Mouse (Mus musculus) olfactory bulb, adult 2 months (tissue): ENCODE results near the gene Csdc2. TPM values are rescaled to one million over a fixed set of nuclear protein-coding genes. Genes with fewer than 3 reads are reported as not detected.

Source experiments
- H3K27ac ChIP-seq: fragments of 200-500 bp; 2 replicates; pipeline ENCODE4 v1.5.1; 2012; ENCODE audit warnings: low read depth, low read length; ENCODE audit not compliant: insufficient read depth
- H3K4me1 ChIP-seq: fragments of 200-500 bp; 2 replicates; pipeline ENCODE4 v1.6.1; 2012; ENCODE audit warnings: low read length; ENCODE audit not compliant: control insufficient read depth, insufficient read depth
- H3K4me3 ChIP-seq: fragments of 200-500 bp; 2 replicates; pipeline ENCODE4 v1.5.1; 2012; ENCODE audit warnings: mild to moderate bottlenecking, low read depth, low read length, moderate library complexity; ENCODE audit not compliant: insufficient read depth
- CTCF ChIP-seq: fragments of 200-500 bp; IDR thresholded peaks from 2 replicates; pipeline ENCODE4 v1.5.1; 2012; ENCODE audit warnings: low read depth, mild to moderate bottlenecking, low read length, moderate library complexity; ENCODE audit not compliant: insufficient read depth
- POLR2A ChIP-seq: fragments of 200-500 bp; IDR thresholded peaks from 2 replicates; pipeline ENCODE4 v1.6.1; 2012; ENCODE audit warnings: mild to moderate bottlenecking, low read depth, low read length, moderate library complexity; ENCODE audit not compliant: insufficient read depth
- WGBS: fragments of 180-500 bp; shearing (Covaris S2); methylation state at CpG from one replicate; pipeline ENCODE4 v1.1.7; 2018; 5-methylcytosine and 5-hydroxymethylcytosine counted together
- polyA plus RNA-seq: library from polyadenylated mRNA; stranded (reverse); fragments of >200 nt; gene quantifications from 2 replicates; pipeline ENCODE4 v1.2.4, GENCODE M21; 2012; ENCODE audit warnings: low replicate concordance; ENCODE audit not compliant: missing spikeins, insufficient read depth, insufficient read length

The Csdc2 gene
- polyA plus RNA-seq, 1 experiment: not detected

- no peak for TF ChIP-seq CTCF
- TF ChIP-seq POLR2A: no peak
- peak overlapping the region; percentile 100 for H3K27ac ChIP-seq
- H3K4me3 ChIP-seq: peak overlapping the region; percentile 98
- 26% methylated on average over 7 of the region's 7 CpGs for WGBS
- H3K4me1 ChIP-seq: peaks cover 40% of the 10 kb centered on the region
Observed at GRCm38 (mm10) chr15:81935869-81936637, 506 bp upstream of the Csdc2 start.

GRCm38 (mm10) chr15:81937098-81937972 is 776 bp downstream of the Csdc2 start:
- 2% methylated on average over 19 of the region's 19 CpGs for WGBS
- Histone ChIP-seq H3K27ac (peak overlapping the region; percentile 100), H3K4me1 (peaks cover 47% of the 10 kb centered on the region), H3K4me3 (peak overlapping the region; percentile 98)
- TF ChIP-seq CTCF: no peak
- TF ChIP-seq POLR2A: peak; percentile 73

GRCm38 (mm10) chr15:81938246-81938645 is 1.7 kb downstream of the Csdc2 start:
- WGBS: 12% methylated on average over 2 of the region's 2 CpGs
- Histone ChIP-seq H3K27ac (peak overlapping the region; percentile 100), H3K4me3 (peak overlapping the region; percentile 98), H3K4me1 (peaks cover 43% of the 10 kb centered on the region)
- no peak for TF ChIP-seq POLR2A
- TF ChIP-seq CTCF: peak; percentile 53; the same call in 1 of the 2 replicates

GRCm38 (mm10) chr15:81939157-81939715 is 2.7 kb downstream of the Csdc2 start:
- TF ChIP-seq POLR2A (no peak), CTCF (no peak)
- Histone ChIP-seq H3K4me1 (peaks cover 44% of the 10 kb centered on the region), H3K27ac (peak overlapping the region; percentile 100), H3K4me3 (peak overlapping the region; percentile 98)
- 36% methylated on average over 10 of the region's 10 CpGs for WGBS

GRCm38 (mm10) chr15:81939774-81940173 is 3.2 kb downstream of the Csdc2 start:
- WGBS: 82% methylated on average over 4 of the region's 4 CpGs
- TF ChIP-seq CTCF: no peak
- TF ChIP-seq POLR2A: no peak
- H3K27ac ChIP-seq: peak overlapping the region; percentile 97
- H3K4me3 ChIP-seq: peak overlapping the region; percentile 46
- peaks cover 44% of the 10 kb centered on the region for H3K4me1 ChIP-seq

- 71% methylated on average over 5 of the region's 5 CpGs for WGBS
- peak overlapping the region; percentile 97; the same call in 1 of the 2 replicates for H3K27ac ChIP-seq
- H3K4me1 ChIP-seq: peaks cover 44% of the 10 kb centered on the region
- no peak overlapping the region for H3K4me3 ChIP-seq
- TF ChIP-seq CTCF (no peak), POLR2A (no peak)
Observed at GRCm38 (mm10) chr15:81940219-81940618, 3.7 kb downstream of the Csdc2 start.

- Histone ChIP-seq H3K4me1 (peaks cover 42% of the 10 kb centered on the region), H3K27ac (peak overlapping the region; percentile 30; the same call in 1 of the 2 replicates), H3K4me3 (no peak overlapping the region)
- 90% methylated on average over 2 of the region's 2 CpGs for WGBS
- TF ChIP-seq CTCF (no peak), POLR2A (no peak)
Observed at GRCm38 (mm10) chr15:81941010-81941409, 4.5 kb downstream of the Csdc2 start.

- peaks cover 43% of the 10 kb centered on the region for H3K4me1 ChIP-seq
- TF ChIP-seq POLR2A (no peak), CTCF (no peak)
- H3K4me3 ChIP-seq: no peak overlapping the region
- H3K27ac ChIP-seq: peak overlapping the region; percentile 66
- 23% methylated on average over 9 of the region's 9 CpGs for WGBS
Observed at GRCm38 (mm10) chr15:81943176-81943749, 6.7 kb downstream of the Csdc2 start.

GRCm38 (mm10) chr15:81949076-81949475 is 12.5 kb downstream of the Csdc2 start:
- Histone ChIP-seq H3K4me3 (no peak overlapping the region), H3K4me1 (peaks cover 8% of the 10 kb centered on the region), H3K27ac (no peak overlapping the region)
- no peak for TF ChIP-seq CTCF
- WGBS: 72% methylated on average over 10 of the region's 10 CpGs
